Mouse (Mus musculus): Measurements from ENCODE around the gene Lin9. TPM values are rescaled to one million over a fixed set of nuclear protein-coding genes. Genes with fewer than 3 reads are reported as not detected.
A peak's percentile ranks its signal among the peaks of the same experiment; 100 is the strongest.

Lin9 gene
- polyA plus RNA-seq, 1 experiment from 2014 or later: 13.7 TPM

DNA sequence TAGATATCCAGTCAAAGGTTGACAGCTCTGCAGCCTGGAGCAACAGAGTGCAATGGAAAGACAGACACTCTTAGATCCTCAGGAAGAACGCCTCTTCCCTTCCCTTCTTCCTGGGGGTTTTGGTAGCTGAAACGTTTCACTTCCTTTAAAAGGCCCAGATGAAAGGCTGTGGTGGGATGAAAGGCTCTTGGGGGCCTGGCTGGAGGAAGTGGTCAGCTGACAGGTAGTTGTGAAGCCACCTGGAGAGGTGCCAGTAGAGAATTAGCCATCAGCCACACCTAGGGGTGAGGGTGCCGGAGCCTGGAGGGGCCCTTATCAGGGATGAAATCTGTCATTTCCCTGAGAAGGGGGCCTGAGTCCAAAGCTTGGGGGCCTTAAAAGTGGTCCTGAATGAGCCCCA is 66.4 kb downstream of the Lin9 start:
- in situ Hi-C loops (cut with MboI; ENCODE audit: low pct_unique_long_range_greater_than_20kb): no loop called here
- ATAC-seq: no peak
- CTCF ChIA-PET: interaction anchor here (0.9 kb wide), 1 partner anchor 11 kb away, joined by 3 read pairs; no protein-coding TSS in a partner anchor

DNA sequence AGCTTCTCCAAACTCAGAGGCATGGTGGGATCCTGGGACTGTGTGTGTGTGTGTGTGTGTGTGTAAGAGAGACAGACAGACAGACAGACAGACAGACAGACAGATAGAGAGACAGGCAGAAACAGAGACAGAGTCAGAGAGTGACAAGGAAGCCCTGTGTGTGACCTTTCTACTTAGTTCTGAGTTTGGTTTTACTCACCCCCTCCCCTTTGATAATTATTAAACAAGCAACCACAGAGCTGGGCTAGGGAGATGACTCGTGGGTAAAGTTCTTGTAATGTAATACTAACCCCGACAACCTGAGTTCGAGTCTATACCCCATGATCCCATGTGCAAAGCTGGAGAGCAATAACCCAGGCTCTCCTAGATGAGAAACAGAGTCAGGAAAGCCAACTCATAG is 66.9 kb downstream of the Lin9 start:
- ATAC-seq: no peak
- H3K27me3 ChIP-seq: no peaks in the 10 kb centered on the region
- in situ Hi-C loops (cut with MboI; ENCODE audit: low pct_unique_long_range_greater_than_20kb): no loop called here
- CTCF ChIA-PET: interaction anchor here (0.6 to 0.9 kb wide), 2 partner anchors 11 to 104 kb away, joined by 3 read pairs; no protein-coding TSS in a partner anchor
- TF ChIP-seq CTCF (IDR thresholded peaks at IDR 0.05): no peak
- DNase-seq (ENCODE audit: low read depth, low spot score): no peak
- POLR2A ChIA-PET: no interaction called here

More for the DNA sequence above, 66.4 kb downstream of the Lin9 start:
- no peak for DNase-seq (ENCODE audit: low read depth, low spot score)
- POLR2A ChIA-PET: no interaction called here
- TF ChIP-seq CTCF (IDR thresholded peaks at IDR 0.05): no peak
- H3K27me3 ChIP-seq: no peaks in the 10 kb centered on the region

DNA sequence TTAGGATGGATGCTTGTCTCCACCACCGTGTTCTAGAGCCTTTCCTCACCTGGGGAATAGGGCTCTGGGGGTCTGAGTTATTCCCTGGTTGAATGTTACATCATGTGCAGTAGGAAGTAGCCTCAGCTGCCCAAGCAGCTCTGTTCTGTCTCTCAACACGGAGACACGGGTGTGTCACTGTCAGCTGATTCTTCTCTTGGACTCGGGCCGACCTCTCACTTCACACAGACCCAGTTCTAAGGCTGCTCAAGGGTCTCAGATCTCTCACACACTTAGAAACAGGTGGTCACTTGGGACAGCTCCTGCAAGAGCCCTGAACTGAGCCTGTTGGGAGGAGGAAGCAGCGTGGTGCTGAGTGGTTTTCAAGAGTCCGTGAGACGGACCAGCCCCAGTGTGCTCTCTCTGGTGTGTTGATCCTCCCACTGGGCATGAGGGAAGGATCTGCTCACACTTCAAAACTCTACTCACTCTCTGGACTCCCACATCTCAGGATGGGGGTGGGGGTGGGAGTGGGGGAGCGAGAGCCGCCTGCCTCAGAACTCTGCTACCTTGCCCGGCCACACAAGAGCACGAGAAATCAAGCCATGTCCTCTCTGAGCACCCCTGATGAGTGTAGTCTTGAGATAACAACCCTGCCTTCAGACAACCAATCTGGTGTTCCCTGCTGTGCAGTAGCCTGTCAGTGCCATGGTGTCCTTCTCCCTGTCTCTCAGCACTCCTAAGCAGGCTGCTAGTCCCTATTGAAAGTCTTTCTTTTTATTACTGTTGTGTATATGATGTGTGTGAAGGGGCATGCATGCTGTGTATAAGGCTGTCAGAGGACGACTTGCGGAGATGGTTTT is 68.2 kb downstream of the Lin9 start:
- no peak for TF ChIP-seq CTCF (IDR thresholded peaks at IDR 0.05)
- DNase-seq (ENCODE audit: low read depth, low spot score) (no peak), ATAC-seq (no peak)
- ChIA-PET CTCF (no interaction called here), POLR2A (no interaction called here)
- no peaks in the 10 kb centered on the region for H3K27me3 ChIP-seq
- in situ Hi-C loops (cut with MboI; ENCODE audit: low pct_unique_long_range_greater_than_20kb): no loop called here

DNA sequence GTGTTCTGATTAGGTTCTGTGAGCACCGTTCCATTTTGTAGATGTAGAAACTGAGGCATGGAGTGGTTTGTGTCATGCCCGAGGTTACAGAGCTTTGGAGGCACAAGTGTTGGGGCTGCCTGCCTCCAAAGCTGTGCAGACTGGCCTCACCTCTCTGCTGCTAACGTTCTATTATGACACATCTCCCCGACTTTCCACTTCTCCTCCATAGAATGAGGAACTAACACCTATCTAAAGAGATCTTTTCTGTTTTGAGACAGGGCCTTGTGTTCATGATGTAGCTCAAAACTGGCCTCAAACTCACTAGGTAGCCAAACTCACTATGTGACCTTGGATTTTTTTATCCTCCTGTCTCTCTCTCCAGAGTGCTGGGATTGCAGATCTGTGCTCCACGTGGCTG is 77.8 kb downstream of the Lin9 start:
- POLR2A ChIA-PET: interaction anchor here (1.0 kb wide), 1 partner anchor 43 kb away, joined by 4 read pairs; no protein-coding TSS in a partner anchor
- no peak for ATAC-seq
- in situ Hi-C loops (cut with MboI; ENCODE audit: low pct_unique_long_range_greater_than_20kb): no loop called here

DNA sequence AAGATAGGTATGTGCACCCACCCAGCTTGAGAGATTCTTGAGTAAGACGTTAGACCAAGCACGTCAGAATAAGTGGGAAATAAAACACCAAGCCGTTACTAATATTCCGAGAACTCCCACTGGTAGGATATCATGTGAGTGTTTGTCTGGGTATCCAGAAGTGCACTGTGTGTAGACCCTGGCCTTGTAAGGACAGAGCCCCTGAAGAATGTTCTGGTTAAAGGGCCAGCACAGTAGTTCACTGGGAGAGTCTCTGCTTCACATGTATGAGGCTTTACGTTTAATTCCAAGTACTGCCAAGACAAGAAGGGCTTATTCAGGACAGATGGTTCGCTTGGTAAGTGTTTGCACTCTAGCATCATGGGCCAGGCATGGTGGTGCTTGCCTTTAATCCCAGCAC is 78.5 kb downstream of the Lin9 start:
- in situ Hi-C loops (cut with MboI; ENCODE audit: low pct_unique_long_range_greater_than_20kb): no loop called here
- ChIA-PET CTCF (interaction anchor here (1.2 to 2.3 kb wide), 6 partner anchors 9 to 45 kb away, joined by 3 to 17 read pairs (median 4); no protein-coding TSS in a partner anchor), POLR2A (interaction anchor here (1.0 kb wide), 1 partner anchor 42 kb away, joined by 4 read pairs; no protein-coding TSS in a partner anchor)
- no peak for DNase-seq (ENCODE audit: low read depth, low spot score)
- no peak for TF ChIP-seq CTCF (IDR thresholded peaks at IDR 0.05)
- no peak for ATAC-seq
- no peaks in the 10 kb centered on the region for H3K27me3 ChIP-seq

More for the DNA sequence above, 77.8 kb downstream of the Lin9 start:
- CTCF ChIA-PET: interaction anchor here (0.8 to 2.3 kb wide), 4 partner anchors 9 to 59 kb away, joined by 3 to 17 read pairs (median 4); no protein-coding TSS in a partner anchor
- no peaks in the 10 kb centered on the region for H3K27me3 ChIP-seq
- no peak for DNase-seq (ENCODE audit: low read depth, low spot score)
- no peak for TF ChIP-seq CTCF (IDR thresholded peaks at IDR 0.05)

DNA sequence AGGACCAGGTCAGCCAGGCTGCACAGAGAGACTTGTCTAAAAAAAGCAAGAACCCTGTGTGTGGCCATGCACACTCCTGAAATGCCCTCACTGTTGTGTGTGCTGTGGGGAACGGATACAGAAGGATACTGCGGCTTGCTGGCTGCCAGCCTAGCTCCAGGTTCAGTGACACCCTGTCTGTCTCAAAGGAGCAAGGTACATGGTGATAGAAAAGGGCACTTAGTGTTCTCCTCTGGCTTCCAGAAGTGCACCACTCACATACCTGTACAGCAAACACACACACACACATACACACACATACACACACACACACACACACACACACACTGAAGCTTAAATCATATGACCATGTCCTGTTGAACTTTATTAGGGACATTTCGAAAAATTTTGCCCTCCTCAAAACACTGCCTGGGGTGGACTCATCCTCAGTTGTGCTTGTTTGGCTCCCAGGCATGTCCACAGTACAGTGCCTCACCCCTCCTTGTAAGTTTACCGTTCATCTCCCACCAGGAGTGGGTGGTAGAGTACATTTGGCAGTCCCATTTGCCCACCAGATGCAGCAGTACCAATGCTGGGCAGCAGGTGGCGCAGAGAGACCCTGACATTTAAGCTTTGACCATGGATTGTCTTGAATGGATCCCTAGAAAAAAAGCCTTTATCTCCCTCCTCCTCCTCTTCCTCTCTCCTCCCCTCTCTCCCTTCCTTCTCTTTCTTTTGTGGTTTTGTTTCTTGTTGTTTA is 79.2 kb downstream of the Lin9 start:
- POLR2A ChIA-PET: no interaction called here
- in situ Hi-C loops (cut with MboI; ENCODE audit: low pct_unique_long_range_greater_than_20kb): loop anchor here (5.0 kb wide), 1 partner anchor 47 kb away; no protein-coding TSS in a partner anchor
- no peak for ATAC-seq

DNA sequence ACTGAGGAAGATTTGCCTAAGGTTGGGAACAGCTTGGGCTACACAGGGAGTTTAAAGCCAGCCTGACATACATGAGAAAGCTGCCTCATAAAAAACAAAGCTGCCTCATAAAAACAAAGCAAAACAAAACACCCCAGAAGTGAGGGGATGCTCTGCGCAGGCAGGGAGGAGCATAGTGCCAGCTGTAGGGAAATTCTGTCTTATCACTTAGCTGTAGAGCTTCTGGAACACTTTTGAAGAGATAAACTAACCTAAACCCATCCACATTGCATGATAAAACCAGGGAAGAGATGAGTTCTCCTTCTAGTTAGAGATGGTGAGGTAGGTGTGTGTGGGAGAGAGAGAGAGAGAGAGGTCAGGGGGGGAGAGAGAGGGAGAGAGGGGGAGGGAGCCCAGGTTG is 81.7 kb downstream of the Lin9 start:
- no peaks in the 10 kb centered on the region for H3K27me3 ChIP-seq
- CTCF ChIA-PET: no interaction called here
- in situ Hi-C loops (cut with MboI; ENCODE audit: low pct_unique_long_range_greater_than_20kb): loop anchor here (5.0 kb wide), 1 partner anchor 45 kb away; no protein-coding TSS in a partner anchor
- no peak for DNase-seq (ENCODE audit: low read depth, low spot score)
- TF ChIP-seq CTCF (IDR thresholded peaks at IDR 0.05): no peak
- ATAC-seq: no peak
- POLR2A ChIA-PET: no interaction called here

More for the DNA sequence above, 79.2 kb downstream of the Lin9 start:
- DNase-seq (ENCODE audit: low read depth, low spot score): no peak
- CTCF ChIA-PET: interaction anchor here (0.7 to 2.3 kb wide), 7 partner anchors 8 to 58 kb away, joined by 3 to 17 read pairs (median 4); no protein-coding TSS in a partner anchor
- peak; percentile 89 for TF ChIP-seq CTCF (IDR thresholded peaks at IDR 0.05)
- no peaks in the 10 kb centered on the region for H3K27me3 ChIP-seq

DNA sequence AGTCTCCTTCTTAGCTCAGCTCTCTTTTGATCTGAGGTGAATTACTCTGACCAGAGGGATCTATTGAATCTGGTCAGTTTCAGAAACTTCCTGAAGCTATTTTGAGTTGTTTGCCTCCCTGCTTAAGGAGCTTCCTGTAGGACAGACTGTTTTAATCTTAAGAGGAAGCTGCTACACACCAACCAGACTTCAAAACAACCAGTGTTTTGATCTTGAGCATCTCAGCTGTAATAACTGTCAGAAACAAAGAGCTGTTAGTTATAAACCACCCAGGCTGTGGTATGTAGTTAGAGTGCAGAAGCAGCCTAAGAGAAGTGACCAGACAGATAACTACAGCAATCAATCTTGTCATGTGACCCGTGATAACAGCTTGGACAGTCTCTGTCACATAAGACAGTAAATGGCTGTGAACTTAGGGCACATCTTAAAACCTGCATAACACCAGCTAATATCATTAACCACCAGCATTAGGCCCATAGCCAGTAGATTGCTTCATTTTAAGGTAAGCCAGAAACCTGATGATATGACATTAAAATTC is 82.8 kb downstream of the Lin9 start:
- DNase-seq (ENCODE audit: low read depth, low spot score): no peak
- in situ Hi-C loops (cut with MboI; ENCODE audit: low pct_unique_long_range_greater_than_20kb): loop anchor here (5.0 kb wide), 1 partner anchor 44 kb away; no protein-coding TSS in a partner anchor
- H3K27me3 ChIP-seq: no peaks in the 10 kb centered on the region
- TF ChIP-seq CTCF (IDR thresholded peaks at IDR 0.05): no peak
- CTCF ChIA-PET: interaction anchor here (1.0 to 1.8 kb wide), 2 partner anchors 24 to 40 kb away, joined by 3 to 7 read pairs; no protein-coding TSS in a partner anchor
- POLR2A ChIA-PET: interaction anchor here (0.6 kb wide), 1 partner anchor 113 kb away, joined by 8 read pairs; no protein-coding TSS in a partner anchor
- no peak for ATAC-seq

DNA sequence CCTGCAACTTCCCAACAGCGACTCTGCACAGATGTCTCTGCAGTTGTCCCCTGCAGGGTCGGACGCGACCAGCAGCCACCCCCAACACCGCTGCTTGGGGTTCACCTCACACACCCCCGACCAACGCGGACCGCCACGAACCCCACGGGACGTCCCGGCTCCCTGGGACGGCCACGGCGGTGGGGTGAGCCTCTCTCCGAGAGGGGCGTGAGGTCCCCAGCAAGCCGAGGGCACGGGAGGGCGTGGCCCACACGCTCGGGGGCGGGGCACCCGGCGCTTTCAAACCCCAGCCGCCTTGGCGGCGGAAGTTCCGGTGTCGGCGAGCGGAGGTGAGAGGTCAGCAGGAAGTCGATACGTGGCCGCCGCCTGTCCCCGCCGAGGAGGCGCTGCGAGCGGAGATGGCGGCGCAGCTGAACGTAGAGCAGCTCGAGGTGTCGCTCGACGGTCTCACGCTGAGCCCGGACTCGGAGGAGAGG is 84.8 kb downstream of the Lin9 start, which contains the start of gene Acbd3:
Gene Acbd3 (plus strand): TSS at position 340 of the 476 bp plus-strand sequence.
- TF ChIP-seq CTCF (IDR thresholded peaks at IDR 0.05): no peak
- ATAC-seq (peak; percentile 86), DNase-seq (ENCODE audit: low read depth, low spot score) (peak; percentile 17)
- CTCF ChIA-PET: interaction anchor here (0.9 to 1.7 kb wide), 2 partner anchors 19 to 36 kb away, joined by 3 to 4 read pairs; no protein-coding TSS in a partner anchor
- in situ Hi-C loops (cut with MboI; ENCODE audit: low pct_unique_long_range_greater_than_20kb): loop anchor here (5.0 kb wide), 1 partner anchor 82 kb away; no protein-coding TSS in a partner anchor
- no peaks in the 10 kb centered on the region for H3K27me3 ChIP-seq
- POLR2A ChIA-PET: interaction anchor here (0.5 to 1.4 kb wide), 4 partner anchors 9 to 267 kb away, joined by 3 to 5 read pairs (median 4); no protein-coding TSS in a partner anchor

All from Patski (cell line).